Mouse (Mus musculus): Measurements from ENCODE around the gene Olfr1049. TPM values are rescaled to one million over a fixed set of nuclear protein-coding genes. Genes with fewer than 3 reads are reported as not detected.

Olfr1049 gene
- not detected for total RNA-seq (2023)

GRCm38 (mm10) chr2:86258228-86258627 is at the start of gene Olfr1049:
Olfr1049 (minus strand) TSS chr2:86258328.

GRCm38 (mm10) chr2:86292155-86292554 is 34.0 kb upstream of the Olfr1049 start, which contains the start of gene Olfr1052:
Olfr1052 (plus strand) TSS chr2:86292455.

GRCm38 (mm10) chr2:86278988-86279387 is 20.9 kb upstream of the Olfr1049 start, which contains the start of gene Olfr1051:
Olfr1051 (minus strand) TSS chr2:86279088.

GRCm38 (mm10) chr2:86240189-86240588 is 17.9 kb downstream of the Olfr1049 start, which contains the start of gene Olfr1048:
Olfr1048 (minus strand) TSS chr2:86240289.

GRCm38 (mm10) chr2:86231301-86231700 is 26.8 kb downstream of the Olfr1049 start, which contains the start of gene Olfr1047:
Olfr1047 (minus strand) TSS chr2:86231401.

GRCm38 (mm10) chr2:86219214-86219613 is 38.9 kb downstream of the Olfr1049 start, which contains the start of gene Olfr1046:
Olfr1046 (minus strand) TSS chr2:86219314.

Other genes starting within 250 kb of the Olfr1049 start
- not detected for gene Olfr1033, start 237.7 kb downstream of the Olfr1049 start, total RNA-seq (2023)
- not detected for gene Olfr1034, start 212.5 kb downstream of the Olfr1049 start, total RNA-seq (2023)
- gene Olfr1036, start 184.3 kb downstream of the Olfr1049 start, total RNA-seq (2023): not detected
- gene Olfr1037, start 170.9 kb downstream of the Olfr1049 start, total RNA-seq (2023): not detected
- gene Olfr1039, start 122.4 kb downstream of the Olfr1049 start, total RNA-seq (2023): not detected
- not detected for gene Olfr1040, start 111.6 kb downstream of the Olfr1049 start, total RNA-seq (2023)
- not detected for gene Olfr1042, start 96.5 kb downstream of the Olfr1049 start, total RNA-seq (2023)
- gene Olfr1043, start 90.8 kb downstream of the Olfr1049 start, total RNA-seq (2023): not detected
- gene Olfr1044, start 80.5 kb downstream of the Olfr1049 start, total RNA-seq (2023): not detected
- not detected for gene Olfr52, start 72.6 kb downstream of the Olfr1049 start, total RNA-seq (2023)
- not detected for gene Olfr1045, start 55.3 kb downstream of the Olfr1049 start, total RNA-seq (2023)
- gene Olfr1046, start 39.0 kb downstream of the Olfr1049 start, total RNA-seq (2023): not detected
- not detected for gene Olfr1047, start 26.9 kb downstream of the Olfr1049 start, total RNA-seq (2023)
- gene Olfr1048, start 18.0 kb downstream of the Olfr1049 start, total RNA-seq (2023): not detected
- gene Olfr1051, start 20.8 kb upstream of the Olfr1049 start, total RNA-seq (2023): not detected
- gene Olfr1052, start 34.1 kb upstream of the Olfr1049 start, total RNA-seq (2023): not detected
- gene Olfr1053, start 57.0 kb upstream of the Olfr1049 start, total RNA-seq (2023): not detected
- not detected for gene Olfr1054, start 77.1 kb upstream of the Olfr1049 start, total RNA-seq (2023)
- not detected for gene Olfr1055, start 92.0 kb upstream of the Olfr1049 start, total RNA-seq (2023)
- gene Olfr1056, start 104.1 kb upstream of the Olfr1049 start, total RNA-seq (2023): not detected
- gene Olfr1057, start 120.1 kb upstream of the Olfr1049 start, total RNA-seq (2023): not detected
- not detected for gene Olfr1058, start 130.2 kb upstream of the Olfr1049 start, total RNA-seq (2023)
- not detected for gene Olfr1061, start 155.7 kb upstream of the Olfr1049 start, total RNA-seq (2023)
- gene Olfr1062, start 168.4 kb upstream of the Olfr1049 start, total RNA-seq (2023): not detected
- not detected for gene Olfr1065, start 192.3 kb upstream of the Olfr1049 start, total RNA-seq (2023)
- not detected for gene Olfr1066, start 197.9 kb upstream of the Olfr1049 start, total RNA-seq (2023)
- gene Olfr228, start 229.1 kb upstream of the Olfr1049 start, total RNA-seq (2023): not detected